Mouse (Mus musculus) heart, postnatal 10 days (tissue): Measurements from ENCODE around the gene Rhd. TPM values are rescaled to one million over a fixed set of nuclear protein-coding genes. Genes with fewer than 3 reads are reported as not detected.

Source experiments
- DNase-seq, 2 experiments: peaks; one replicate each; pipeline ENCODE4 v3.0.0; 2021
- intact Hi-C: fragments of 180-260 bp; cut with DNase I; formaldehyde crosslinking; loops from one replicate; pipeline ENCODE4 v1.15.1; 2025
- total RNA-seq, 2 experiments: library from RNA; stranded (reverse); gene quantifications; 2 replicates each; pipeline ENCODE4 v1.2.3; 2021

The Rhd gene
- total RNA-seq, 2 experiments from 2014 or later: 3.8 to 4.9 TPM

- no peak for DNase-seq
- intact Hi-C loops: no loop called here
These were observed 63.6 kb downstream of the Rhd start for GRCm38 (mm10) chr4:134927815-134928463.

- intact Hi-C loops: no loop called here
- DNase-seq: no peak
These were observed 64.1 kb downstream of the Rhd start for GRCm38 (mm10) chr4:134928464-134928836.

- DNase-seq: no peak
- intact Hi-C loops: no loop called here
These were observed 65.2 kb downstream of the Rhd start for GRCm38 (mm10) chr4:134929536-134929935.

GRCm38 (mm10) chr4:134930190-134930589, 65.9 kb downstream of the Rhd start:
- no peak for DNase-seq
- intact Hi-C loops: no loop called here

GRCm38 (mm10) chr4:134930684-134931481, 66.5 kb downstream of the Rhd start, which contains the start of gene Syf2:
Gene Syf2, plus strand, starts transcription at chr4:134930898.
- DNase-seq: peak; percentile 97
- intact Hi-C loops: no loop called here

- peak in 1 of 2 experiments; percentile 68 for DNase-seq
- intact Hi-C loops: loop anchor here (5.0 kb wide), 1 partner anchor 390 kb away; no protein-coding TSS in a partner anchor
These were observed 73.2 kb downstream of the Rhd start for GRCm38 (mm10) chr4:134937240-134938176.

- intact Hi-C loops: loop anchor here (5.0 kb wide), 1 partner anchor 387 kb away; no protein-coding TSS in a partner anchor
- DNase-seq: no peak
These were observed 75.6 kb downstream of the Rhd start for GRCm38 (mm10) chr4:134939900-134940299.

- intact Hi-C loops: no loop called here
These were observed 79.6 kb downstream of the Rhd start for GRCm38 (mm10) chr4:134943758-134944538.

More at GRCm38 (mm10) chr4:134943758-134944538, 79.6 kb downstream of the Rhd start:
- DNase-seq: no peak

Other genes starting within 250 kb of the Rhd start
- gene Man1c1, start 160.2 kb upstream of the Rhd start, total RNA-seq: 10 to 100 TPM; 32.0 to 37.7 TPM
- 10 to 100 TPM; 21.8 to 24.3 TPM for gene Ldlrap1, start 96.5 kb upstream of the Rhd start, total RNA-seq
- gene Maco1, start 11.2 kb upstream of the Rhd start, total RNA-seq: 10 to 100 TPM; 24.9 to 25.9 TPM
- 10 to 100 TPM; 80.8 to 85.0 TPM for gene Tmem50a, start 50.5 kb downstream of the Rhd start, total RNA-seq
- gene Rsrp1, start 59.1 kb downstream of the Rhd start, total RNA-seq: 100 to 1,000 TPM; 146 to 154 TPM
- 10 to 100 TPM; 48.7 TPM for gene Syf2, start 66.4 kb downstream of the Rhd start, total RNA-seq